Mouse (Mus musculus): ENCODE results near the gene Carmil2.

GRCm38 (mm10) chr8:105693648-105694047 is 7.6 kb downstream of the Carmil2 start:
- TF ChIP-seq CTCF (IDR thresholded peaks at IDR 0.05; ENCODE audit: extremely low read depth, insufficient read depth, low read length) (no peak), POLR2A (IDR thresholded peaks at IDR 0.05; ENCODE audit: extremely low read depth, insufficient read depth, low read length) (no peak; the same call in 1 of the 2 replicates)
